Mouse (Mus musculus): ENCODE measurements around the gene Antxr2.

Gene Antxr2

GRCm38 (mm10) chr5:97837333-97837732 lies 193.5 kb downstream of the Antxr2 start:
- DNase-seq (ENCODE audit: low spot score): no peak

DNA sequence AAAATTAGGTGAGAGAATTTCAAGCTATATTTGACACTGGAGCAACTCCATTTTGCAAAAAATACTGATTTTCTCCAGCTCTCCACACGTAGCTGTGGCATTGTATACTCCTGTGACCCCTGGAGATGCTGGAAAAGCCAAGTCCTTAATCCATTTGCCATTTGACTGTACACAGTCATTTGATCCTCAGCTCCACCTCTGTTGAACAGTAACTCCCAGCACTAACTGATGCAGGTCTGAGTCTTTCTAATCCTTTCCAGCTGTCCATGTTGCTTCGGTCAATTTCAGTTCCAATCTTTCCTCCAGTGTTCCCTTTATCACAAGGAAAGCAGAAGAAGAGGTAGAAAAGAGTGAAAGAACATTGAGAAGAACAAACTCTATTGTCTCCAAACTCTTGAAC lies 195.4 kb downstream of the Antxr2 start:
- no peak for DNase-seq (ENCODE audit: low spot score)

- no peak for DNase-seq (ENCODE audit: low spot score)
Measured at GRCm38 (mm10) chr5:97834770-97835169, 196.1 kb downstream of the Antxr2 start.
